Mouse (Mus musculus): ENCODE measurements around the gene Wdr82. TPM values are rescaled to one million over a fixed set of nuclear protein-coding genes. Genes with fewer than 3 reads are reported as not detected.
A peak's percentile ranks its signal among the peaks of the same experiment; 100 is the strongest.

Wdr82 gene
- total RNA-seq, 2 experiments from 2014 or later = 34.6 to 43.4 TPM

GRCm38 (mm10) chr9:106193930-106194807 lies 23.4 kb downstream of the Wdr82 start:
- no peak for DNase-seq
- intact Hi-C loops (cut with DNase I) = no loop called here

- intact Hi-C loops (cut with DNase I) = loop anchor here (2.0 kb wide), 1 partner anchor 23 kb away; no protein-coding TSS in a partner anchor
- no peak for DNase-seq
These were observed 25.0 kb downstream of the Wdr82 start for GRCm38 (mm10) chr9:106195693-106196092.

GRCm38 (mm10) chr9:106197081-106197713 lies 26.5 kb downstream of the Wdr82 start:
- DNase-seq = no peak
- intact Hi-C loops (cut with DNase I) = loop anchor here (2.0 kb wide), 1 partner anchor 24 kb away; no protein-coding TSS in a partner anchor

GRCm38 (mm10) chr9:106197732-106198131 lies 27.0 kb downstream of the Wdr82 start:
- no peak for DNase-seq
- intact Hi-C loops (cut with DNase I) = loop anchor here (2.0 kb wide), 1 partner anchor 25 kb away; no protein-coding TSS in a partner anchor

- peak; percentile 83 for DNase-seq
- intact Hi-C loops (cut with DNase I) = no loop called here
These were observed 28.3 kb downstream of the Wdr82 start for GRCm38 (mm10) chr9:106198962-106199458.

GRCm38 (mm10) chr9:106199535-106200272 lies 29.0 kb downstream of the Wdr82 start, which contains the start of gene Ppm1m:
Gene Ppm1m, minus strand, starts transcription at chr9:106199746.
- no peak for DNase-seq
- intact Hi-C loops (cut with DNase I) = loop anchor here (5.0 kb wide), 1 partner anchor 37 kb away; no protein-coding TSS in a partner anchor

- intact Hi-C loops (cut with DNase I) = loop anchor here (5.0 kb wide), 1 partner anchor 40 kb away; no protein-coding TSS in a partner anchor
- DNase-seq = no peak
These were observed 31.2 kb downstream of the Wdr82 start for GRCm38 (mm10) chr9:106201895-106202294.

- intact Hi-C loops (cut with DNase I) = loop anchor here (5.0 kb wide), 1 partner anchor 41 kb away; no protein-coding TSS in a partner anchor
- peak; percentile 93 to 96 for DNase-seq
These were observed 32.3 kb downstream of the Wdr82 start, which contains the start of gene Twf2 for GRCm38 (mm10) chr9:106202819-106203636. Gene Twf2, plus strand, starts transcription at chr9:106203108.

- DNase-seq = peak in 1 of 2 experiments; percentile 39
- intact Hi-C loops (cut with DNase I) = loop anchor here (5.0 kb wide), 1 partner anchor 42 kb away; no protein-coding TSS in a partner anchor
These were observed 33.5 kb downstream of the Wdr82 start for GRCm38 (mm10) chr9:106203990-106204851.

- intact Hi-C loops (cut with DNase I) = no loop called here
- no peak for DNase-seq
These were observed 35.1 kb downstream of the Wdr82 start for GRCm38 (mm10) chr9:106205713-106206290.

- DNase-seq = peak; percentile 53 to 59
These were observed 35.8 kb downstream of the Wdr82 start for GRCm38 (mm10) chr9:106206515-106206914.

GRCm38 (mm10) chr9:106208181-106208580 lies 37.5 kb downstream of the Wdr82 start:
- DNase-seq = no peak
- intact Hi-C loops (cut with DNase I) = no loop called here

More at GRCm38 (mm10) chr9:106206515-106206914, 35.8 kb downstream of the Wdr82 start:
- intact Hi-C loops (cut with DNase I) = no loop called here

GRCm38 (mm10) chr9:106209954-106210353 lies 39.2 kb downstream of the Wdr82 start:
- intact Hi-C loops (cut with DNase I) = loop anchor here (5.0 kb wide), 1 partner anchor 88 kb away; no protein-coding TSS in a partner anchor

GRCm38 (mm10) chr9:106210853-106211609 lies 40.3 kb downstream of the Wdr82 start:
- intact Hi-C loops (cut with DNase I) = loop anchor here (5.0 kb wide), 1 partner anchor 89 kb away; no protein-coding TSS in a partner anchor
- no peak for DNase-seq

More at GRCm38 (mm10) chr9:106209954-106210353, 39.2 kb downstream of the Wdr82 start:
- DNase-seq = peak in 1 of 2 experiments; percentile 37

GRCm38 (mm10) chr9:106211680-106212593 lies 41.2 kb downstream of the Wdr82 start:
- intact Hi-C loops (cut with DNase I) = loop anchor here (2.0 to 5.0 kb wide), 4 partner anchors 35 to 90 kb away; partner anchors contain the start of gene Poc1a
- peak; percentile 85 to 87 for DNase-seq

- intact Hi-C loops (cut with DNase I) = loop anchor here (2.0 to 5.0 kb wide), 4 partner anchors 34 to 90 kb away; partner anchors contain the start of gene Poc1a
These were observed 41.9 kb downstream of the Wdr82 start for GRCm38 (mm10) chr9:106212594-106212981.

More at GRCm38 (mm10) chr9:106212594-106212981, 41.9 kb downstream of the Wdr82 start:
- DNase-seq = no peak

Data from heart, postnatal 36 days (tissue).